Mouse (Mus musculus) gastrocnemius, postnatal 10 days (tissue): ENCODE data around the gene Ascc2. TPM values are rescaled to one million over a fixed set of nuclear protein-coding genes. Genes with fewer than 3 reads are reported as not detected.
A peak's percentile ranks its signal among the peaks of the same experiment; 100 is the strongest.

Experiments used
- DNase-seq: peaks from one replicate; pipeline ENCODE4 v3.0.0; 2021; ENCODE audit warnings: mixed read lengths
- long read RNA-seq, 2 experiments: library from polyadenylated mRNA; stranded (forward); transcript quantifications; one replicate each; pipeline ENCODE4 v2.0.0; 2021
- total RNA-seq, 2 experiments: library from RNA; stranded (reverse); gene quantifications; 2 replicates each; pipeline ENCODE4 v1.2.3; 2021

Gene Ascc2
- 10 to 100 TPM; 13.7 to 16.5 TPM for total RNA-seq
- long read RNA-seq, experiment 1, transcript Ascc2-201 (20 exons, 2,650 nt) = major isoform, 19 of 29 reads
- long read RNA-seq, experiment 1, partial matches to known transcripts = 8 of 29 reads
- long read RNA-seq, experiment 1, other reads (novel, unspliced or antisense) = 2 of 29 reads
- long read RNA-seq, experiment 2, transcript Ascc2-201 (20 exons, 2,650 nt) = major isoform, 9 of 16 reads
- long read RNA-seq, experiment 2, partial matches to known transcripts = 4 of 16 reads
- long read RNA-seq, experiment 2, other reads (novel, unspliced or antisense) = 3 of 16 reads

- peak; percentile 97 for DNase-seq
These were observed at the start of gene Ascc2 for GRCm38 (mm10) chr11:4637534-4638234. Gene Ascc2, plus strand, starts transcription at chr11:4637747.

GRCm38 (mm10) chr11:4591811-4592210 lies 45.7 kb upstream of the Ascc2 start:
- DNase-seq = no peak

DNA sequence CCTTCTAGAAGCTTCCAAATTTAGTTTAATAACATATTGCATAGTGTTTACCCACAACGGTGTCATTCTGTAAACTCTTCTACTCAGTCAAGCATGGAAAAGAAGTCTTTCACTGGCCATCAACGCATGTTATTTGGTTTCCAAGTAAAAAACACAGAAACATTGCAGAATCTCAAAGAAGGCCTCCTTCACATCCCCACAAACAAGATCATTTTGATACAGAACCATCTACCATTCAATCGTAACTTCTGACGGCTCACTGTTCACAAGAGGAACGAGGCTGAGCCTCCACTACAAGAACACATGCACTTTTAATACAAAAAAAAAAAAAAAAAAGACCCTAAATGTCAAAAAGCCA lies 44.1 kb upstream of the Ascc2 start:
- no peak for DNase-seq

- no peak for DNase-seq
These were observed 43.5 kb upstream of the Ascc2 start for GRCm38 (mm10) chr11:4593849-4594607.

DNA sequence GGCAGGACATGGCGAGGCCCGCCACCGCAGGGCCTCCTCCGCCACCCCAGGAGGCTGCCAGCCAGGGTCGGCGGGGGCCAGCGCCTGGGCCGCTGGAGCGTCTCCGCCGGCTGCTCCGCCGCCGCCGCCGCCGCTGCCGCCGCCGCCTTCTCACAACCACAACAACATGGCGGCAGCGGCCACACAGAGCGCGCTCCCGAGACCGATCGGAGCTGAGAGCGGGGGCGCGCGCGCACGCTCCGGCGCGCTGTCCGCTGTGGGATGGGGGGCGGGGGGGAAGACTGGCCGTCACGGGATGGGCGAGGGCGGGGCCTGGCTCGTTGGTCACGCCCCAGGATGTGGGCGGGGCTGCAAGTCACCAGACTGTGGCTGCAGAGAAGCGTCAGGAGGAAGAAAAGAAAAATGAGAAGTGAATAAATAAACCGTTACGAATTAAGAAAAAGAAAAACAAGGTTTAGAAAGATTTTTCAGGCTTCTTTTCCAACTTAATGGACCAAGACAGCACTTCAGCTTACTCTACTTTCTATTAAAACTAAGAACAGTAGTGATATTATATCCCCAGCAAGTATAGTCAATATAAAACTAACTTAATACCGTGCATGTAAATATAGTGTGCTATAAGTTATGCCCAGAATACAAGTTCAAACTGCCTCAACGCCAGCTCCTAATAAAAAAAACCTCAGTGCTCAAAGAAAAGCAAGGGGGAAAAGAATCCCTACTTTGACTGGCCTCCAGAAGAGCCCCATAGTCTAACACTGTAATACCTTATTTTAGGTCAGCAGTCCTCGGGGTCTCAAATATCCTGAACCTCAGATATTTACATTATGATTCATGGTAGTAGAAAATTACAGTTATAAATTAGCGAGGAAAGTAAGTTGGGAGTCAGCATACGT lies 42.7 kb upstream of the Ascc2 start, which contains the start of gene Mtmr3:
TSS of gene Mtmr3 (minus strand) at position 256 of the 893 bp plus-strand sequence.
- peak; percentile 98 for DNase-seq

DNA sequence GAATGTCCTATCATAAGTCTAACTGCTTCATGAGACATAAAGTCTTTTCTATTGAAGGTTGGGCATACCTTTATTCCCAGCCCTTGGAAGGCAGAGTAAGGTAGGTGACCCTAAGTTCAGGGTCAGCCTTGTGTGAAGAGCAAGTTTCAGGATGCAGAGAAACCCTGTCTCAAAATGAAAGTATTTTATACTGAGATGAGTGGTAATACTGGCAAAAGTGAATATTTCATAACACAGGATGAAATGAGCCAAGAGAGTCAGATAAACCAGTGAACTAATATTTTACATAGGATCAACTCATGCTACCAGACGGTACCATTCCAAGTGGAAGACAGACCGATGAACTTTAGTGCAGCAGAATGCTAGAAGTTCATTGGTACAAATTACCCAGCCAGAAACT lies 39.1 kb upstream of the Ascc2 start:
- no peak for DNase-seq

GRCm38 (mm10) chr11:4599916-4600315 lies 37.6 kb upstream of the Ascc2 start:
- DNase-seq = no peak

GRCm38 (mm10) chr11:4601890-4602289 lies 35.7 kb upstream of the Ascc2 start:
- DNase-seq = no peak

GRCm38 (mm10) chr11:4602691-4603441 lies 34.7 kb upstream of the Ascc2 start:
- DNase-seq = peak; percentile 56

GRCm38 (mm10) chr11:4604441-4604840 lies 33.1 kb upstream of the Ascc2 start:
- no peak for DNase-seq

DNA sequence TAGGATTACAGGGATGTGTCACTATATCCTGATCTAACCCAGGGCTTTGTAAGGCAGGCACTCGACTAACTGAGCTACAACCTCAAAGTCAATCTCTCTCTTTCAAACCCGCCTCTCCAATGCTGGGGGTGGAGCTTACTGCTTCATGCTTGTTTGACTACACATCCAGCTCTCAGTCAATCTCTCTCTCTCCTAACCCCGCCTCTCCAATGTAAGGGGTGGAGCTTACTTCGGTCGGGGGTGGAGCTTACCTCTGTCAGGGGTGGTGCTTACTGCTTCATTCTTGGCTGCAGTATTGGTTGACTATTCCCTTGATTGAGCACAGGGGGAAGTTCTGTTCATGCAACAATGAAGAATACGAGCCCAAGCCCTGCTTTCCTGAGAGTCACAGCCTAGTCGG lies 32.1 kb upstream of the Ascc2 start:
- no peak for DNase-seq

DNA sequence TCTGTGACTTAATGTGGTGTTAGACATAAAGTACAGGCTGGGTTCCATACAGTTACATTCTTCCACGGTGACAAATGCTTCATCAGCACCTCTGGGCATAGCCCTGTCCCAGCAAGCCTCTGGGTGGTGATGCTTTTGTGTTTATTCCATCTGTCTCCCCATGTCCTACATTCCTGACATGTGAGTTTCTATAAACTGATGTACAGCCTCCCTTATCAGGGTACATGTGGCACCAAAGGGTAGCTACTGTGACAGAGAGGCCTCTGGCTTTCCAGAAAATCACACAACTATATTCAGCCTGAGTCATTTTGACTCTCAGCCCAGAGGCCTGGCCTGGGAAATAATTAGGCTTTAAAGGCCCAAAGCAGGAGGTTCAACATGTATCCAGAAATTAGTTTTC lies 31.0 kb upstream of the Ascc2 start:
- no peak for DNase-seq

DNA sequence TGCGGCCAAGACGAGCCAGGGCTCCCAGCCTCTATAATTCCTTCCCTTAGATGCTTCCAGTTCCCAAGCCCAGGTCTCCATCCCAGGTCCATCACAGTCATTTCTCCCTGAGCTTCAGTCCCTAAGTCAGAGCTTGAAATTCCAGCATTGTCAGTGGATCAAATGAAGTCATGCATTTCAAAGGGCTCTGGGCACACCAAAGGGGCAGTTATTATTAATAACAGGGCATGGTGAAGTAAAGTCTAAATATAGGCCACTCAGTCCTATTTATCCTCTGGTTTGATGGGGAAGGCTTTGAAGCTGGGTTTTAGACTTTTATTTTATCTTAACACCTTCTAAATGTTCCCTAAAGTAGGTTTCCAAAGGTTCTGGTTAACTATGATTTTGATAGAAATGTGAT lies 25.6 kb upstream of the Ascc2 start:
- no peak for DNase-seq

- no peak for DNase-seq
These were observed 17.5 kb upstream of the Ascc2 start, which contains the start of gene Gm11032 for GRCm38 (mm10) chr11:4620017-4620485. Gene Gm11032, plus strand, starts transcription at chr11:4620067.

GRCm38 (mm10) chr11:4620501-4621108 lies 16.9 kb upstream of the Ascc2 start:
- peak; percentile 23 for DNase-seq

DNA sequence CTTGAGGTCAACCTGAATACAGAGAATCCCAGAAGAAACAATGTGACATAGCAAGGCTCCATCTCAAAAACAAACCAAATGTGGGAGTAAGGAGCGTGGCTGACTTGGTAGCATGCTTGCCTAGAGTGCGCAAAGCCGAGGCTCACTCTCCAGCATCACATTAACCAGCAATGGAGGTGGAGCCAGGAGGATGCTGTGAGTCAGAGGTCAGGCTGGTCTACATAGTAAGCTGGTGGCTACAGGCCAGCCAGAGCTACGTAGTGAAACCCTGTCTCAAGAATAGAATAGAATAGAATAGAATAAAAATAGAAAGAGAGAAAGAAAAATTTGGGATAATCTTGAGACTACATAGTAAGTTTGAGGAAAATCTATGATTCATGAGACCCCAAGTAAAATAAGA lies 15.7 kb upstream of the Ascc2 start:
- no peak for DNase-seq

DNA sequence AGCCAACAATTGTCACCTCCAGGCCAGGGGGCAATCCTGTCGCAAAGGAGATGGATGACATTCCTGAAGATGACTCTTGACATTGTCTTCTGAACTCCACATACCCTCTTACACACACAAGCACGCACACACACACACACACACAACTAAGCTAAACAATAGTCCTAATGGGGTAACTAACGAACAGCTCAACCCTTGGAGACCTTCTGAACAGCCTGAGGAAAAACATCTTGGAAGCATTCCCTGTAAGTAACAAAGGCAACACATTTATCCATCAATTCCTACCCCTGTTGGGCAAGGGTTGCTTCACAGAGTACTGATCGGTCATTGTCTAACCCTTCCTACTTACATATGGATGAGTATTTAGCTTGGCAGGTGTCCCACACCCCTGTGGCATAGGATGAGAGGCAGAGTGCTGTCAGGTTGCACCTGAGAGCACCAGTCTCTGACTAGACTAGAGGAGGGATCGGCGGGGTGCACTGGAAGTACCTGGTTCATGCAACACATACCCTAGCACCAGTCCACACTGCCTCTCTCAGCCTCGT lies 15.0 kb upstream of the Ascc2 start:
- DNase-seq = no peak

GRCm38 (mm10) chr11:4622997-4623396 lies 14.6 kb upstream of the Ascc2 start:
- DNase-seq = no peak

GRCm38 (mm10) chr11:4625931-4626330 lies 11.6 kb upstream of the Ascc2 start:
- no peak for DNase-seq

DNA sequence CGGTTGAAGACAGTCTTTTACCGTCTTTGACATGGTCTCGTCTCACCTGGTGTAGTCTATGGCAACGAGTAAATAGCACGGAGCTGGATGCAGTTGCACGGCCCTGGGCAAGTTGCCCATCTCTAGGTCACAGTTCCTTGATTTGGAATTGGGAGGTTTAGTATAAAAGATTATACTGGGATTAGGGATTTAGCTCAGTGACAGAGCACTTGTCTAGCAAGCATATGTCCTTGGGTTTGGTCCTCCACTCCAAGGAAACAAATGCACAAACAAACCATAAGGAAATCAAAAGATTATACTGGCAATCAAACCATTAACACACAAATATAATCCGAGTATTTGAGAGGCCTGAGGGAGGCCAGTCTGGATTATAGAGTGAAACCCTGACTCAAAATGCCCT lies 9.9 kb upstream of the Ascc2 start:
- DNase-seq = no peak
